Mouse (Mus musculus) gastrocnemius, postnatal 25 days (tissue): ENCODE results near the gene Klra9. TPM values are rescaled to one million over a fixed set of nuclear protein-coding genes. Genes with fewer than 3 reads are reported as not detected.
"Not testable (repeated sequence)": the region's sequence is repeated elsewhere in the genome, so short reads cannot be mapped to it uniquely, and the experiment has no call there.

Experiments used
- DNase-seq: peaks from one replicate; pipeline ENCODE4 v3.0.0; 2022
- long read RNA-seq, 2 experiments: library from polyadenylated mRNA; stranded (forward); transcript quantifications; one replicate each; pipeline ENCODE4 v2.0.0; 2021
- total RNA-seq, 2 experiments: library from RNA; stranded (reverse); gene quantifications; 1 replicate in 1 of 2; 2 replicates in 1 of 2; pipeline ENCODE4 v1.2.3; 2021

The Klra9 gene
- total RNA-seq, result not detected
- long read RNA-seq, experiment 1, result 0 reads
- long read RNA-seq, experiment 2, partial matches to known transcripts, result 0 of 1 reads
- long read RNA-seq, experiment 2, other reads (novel, unspliced or antisense), result 1 of 1 reads

- DNase-seq, result not testable (repeated sequence)
Observed at GRCm38 (mm10) chr6:130193012-130193411, at the start of gene Klra9. TSS of gene Klra9 (minus strand) at chr6:130193112.

GRCm38 (mm10) chr6:130237536-130237935 lies 44.6 kb upstream of the Klra9 start:
- no peak for DNase-seq

- no peak for DNase-seq
Observed at GRCm38 (mm10) chr6:130236635-130237034, 43.7 kb upstream of the Klra9 start.

- no peak for DNase-seq
Observed at GRCm38 (mm10) chr6:130233222-130233621, 40.3 kb upstream of the Klra9 start, which contains the start of gene Klra7. TSS of gene Klra7 (minus strand) at chr6:130233322.

- not testable (repeated sequence) for DNase-seq
Observed at GRCm38 (mm10) chr6:130197453-130197852, 4.5 kb upstream of the Klra9 start.

- not testable (repeated sequence) for DNase-seq
Observed at GRCm38 (mm10) chr6:130129798-130130197, 63.1 kb downstream of the Klra9 start, which contains the start of gene Klra8. TSS of gene Klra8 (minus strand) at chr6:130129898.

Other genes starting within 250 kb of the Klra9 start
- gene Klra6, start 166.2 kb downstream of the Klra9 start, total RNA-seq, result not detected
- not detected for gene Klra4, start 125.8 kb downstream of the Klra9 start, total RNA-seq
- not detected for gene Klra8, start 63.2 kb downstream of the Klra9 start, total RNA-seq
- gene Klra7, start 40.2 kb upstream of the Klra9 start, total RNA-seq, result not detected
- not detected for gene Klra10, start 88.8 kb upstream of the Klra9 start, total RNA-seq
- not detected for gene Klra3, start 144.5 kb upstream of the Klra9 start, total RNA-seq
- not detected for gene Klra1, start 193.8 kb upstream of the Klra9 start, total RNA-seq